Mouse (Mus musculus) cortical plate, adult 2 months (tissue): ENCODE data around the gene Rbm43.

Experiments
- CTCF ChIP-seq: fragments of 200-500 bp; IDR thresholded peaks from 2 replicates; pipeline ENCODE4 v1.5.1; 2011; ENCODE audit warnings: mild to moderate bottlenecking, control low read depth, low read length; ENCODE audit not compliant: insufficient read depth; ENCODE audit errors: extremely low read depth
- POLR2A ChIP-seq: fragments of 200-500 bp; IDR thresholded peaks from 2 replicates; pipeline ENCODE4 v1.6.1; 2011; ENCODE audit warnings: mild to moderate bottlenecking, low read length, control low read depth; ENCODE audit not compliant: insufficient read depth; ENCODE audit errors: extremely low read depth

- no peak for TF ChIP-seq POLR2A
- no peak for TF ChIP-seq CTCF
Measured at GRCm38 (mm10) chr2:51981630-51982029, 46.7 kb upstream of the Rbm43 start.
